Mouse (Mus musculus) olfactory bulb, adult 2 months (tissue): ENCODE data around the gene Avl9.

Experiments used
- CTCF ChIP-seq: fragments of 200-500 bp; IDR thresholded peaks from 2 replicates; pipeline ENCODE4 v1.5.1; 2012; ENCODE audit warnings: low read depth, mild to moderate bottlenecking, low read length, moderate library complexity; ENCODE audit not compliant: insufficient read depth
- POLR2A ChIP-seq: fragments of 200-500 bp; IDR thresholded peaks from 2 replicates; pipeline ENCODE4 v1.6.1; 2012; ENCODE audit warnings: mild to moderate bottlenecking, low read depth, low read length, moderate library complexity; ENCODE audit not compliant: insufficient read depth

GRCm38 (mm10) chr6:56714186-56714573, 519 bp upstream of the Avl9 start:
- no peak for TF ChIP-seq POLR2A
- no peak for TF ChIP-seq CTCF
